Mouse (Mus musculus) limb, embryonic 12.5 days (tissue): ENCODE measurements around the gene Inafm2. TPM values are rescaled to one million over a fixed set of nuclear protein-coding genes. Genes with fewer than 3 reads are reported as not detected.
A peak's percentile ranks its signal among the peaks of the same experiment; 100 is the strongest.

Experiments used
- ATAC-seq: fragments of 200-750 bp; cut with Nextera tagmentation; 2 replicates; pipeline ENCODE4 v1.8.0; 2017; ENCODE audit warnings: low read depth, moderate TSS enrichment; ENCODE audit not compliant: insufficient number of reproducible peaks, insufficient read depth, low FRiP score, low TSS enrichment
- H3K27ac ChIP-seq: fragments of 300-500 bp; sonication (generic); 2 replicates; pipeline ENCODE4 v1.5.1; 2016; ENCODE audit warnings: mild to moderate bottlenecking, moderate library complexity
- H3K27me3 ChIP-seq: fragments of 300-500 bp; sonication (generic); 2 replicates; pipeline ENCODE4 v1.6.1; 2016; ENCODE audit warnings: mild to moderate bottlenecking, moderate library complexity
- H3K36me3 ChIP-seq: fragments of 300-500 bp; sonication (generic); 2 replicates; pipeline ENCODE4 v1.6.1; 2016; ENCODE audit warnings: mild to moderate bottlenecking, moderate library complexity
- H3K4me1 ChIP-seq: fragments of 300-500 bp; sonication (generic); replicated peaks from 2 replicates; pipeline ENCODE4 v1.6.1; 2016
- H3K4me2 ChIP-seq: fragments of 300-500 bp; sonication (generic); 2 replicates; pipeline ENCODE4 v1.6.1; 2016; ENCODE audit warnings: mild to moderate bottlenecking, moderate library complexity
- H3K4me3 ChIP-seq: fragments of 300-500 bp; sonication (generic); replicated peaks from 2 replicates; pipeline ENCODE4 v1.5.1; 2016; ENCODE audit warnings: mild to moderate bottlenecking
- H3K9ac ChIP-seq: fragments of 300-500 bp; sonication (generic); replicated peaks from 2 replicates; pipeline ENCODE4 v1.6.1; 2016; ENCODE audit warnings: mild to moderate bottlenecking, moderate library complexity
- H3K9me3 ChIP-seq: fragments of 300-500 bp; sonication (generic); 2 replicates; pipeline ENCODE4 v1.6.1; 2016; ENCODE audit warnings: mild to moderate bottlenecking, moderate library complexity
- WGBS: fragments of 180-500 bp; shearing (Covaris S2); methylation state at CpG from one replicate; pipeline ENCODE4 v1.1.7; 2016; 5-methylcytosine and 5-hydroxymethylcytosine counted together
- polyA plus RNA-seq: library from polyadenylated mRNA; unstranded; fragments of >200 nt; fragmentation: Nextera tagmentation; extraction: Ambion mirVana; gene quantifications from 2 replicates; pipeline ENCODE4 v1.2.1, GENCODE M21; 2016

Gene Inafm2
- polyA plus RNA-seq, 1 experiment from 2014 or later: 21.3 TPM

GRCm38 (mm10) chr2:118727911-118728310, 17.6 kb upstream of the Inafm2 start:
- Histone ChIP-seq H3K4me3 (no peak overlapping the region), H3K9ac (no peak overlapping the region), H3K27me3 (peaks cover 64% of the 10 kb centered on the region), H3K4me1 (peaks cover 26% of the 10 kb centered on the region), H3K27ac (no peak overlapping the region), H3K36me3 (no peaks in the 10 kb centered on the region), H3K4me2 (peak overlapping the region; percentile 34; the same call in 1 of the 2 replicates), H3K9me3 (no peaks in the 10 kb centered on the region)
- no peak for ATAC-seq
- 16% methylated on average over 9 of the region's 9 CpGs for WGBS

- Histone ChIP-seq H3K27me3 (peaks cover 62% of the 10 kb centered on the region), H3K9me3 (no peaks in the 10 kb centered on the region), H3K4me2 (peak within 1 kb of the TSS; percentile 34), H3K36me3 (no peaks in the 10 kb centered on the region), H3K27ac (no peak within 1 kb of the TSS), H3K9ac (no peak within 1 kb of the TSS), H3K4me3 (no peak within 1 kb of the TSS), H3K4me1 (peaks cover 23% of the 10 kb centered on the region)
- no peak for ATAC-seq
- WGBS: 13% methylated on average over 7 of the region's 7 CpGs
Observed at GRCm38 (mm10) chr2:118728337-118728736, 17.2 kb upstream of the Inafm2 start, which contains the start of gene Plcb2. Gene Plcb2, minus strand, starts transcription at chr2:118728438.

GRCm38 (mm10) chr2:118729194-118729593, 16.4 kb upstream of the Inafm2 start:
- H3K4me3 ChIP-seq: no peak overlapping the region
- H3K36me3 ChIP-seq: no peaks in the 10 kb centered on the region
- H3K4me2 ChIP-seq: no peak overlapping the region
- ATAC-seq: no peak
- peaks cover 58% of the 10 kb centered on the region for H3K27me3 ChIP-seq
- 42% methylated on average over 4 of the region's 4 CpGs for WGBS
- no peak overlapping the region for H3K9ac ChIP-seq
- no peaks in the 10 kb centered on the region for H3K9me3 ChIP-seq
- peaks cover 23% of the 10 kb centered on the region for H3K4me1 ChIP-seq
- no peak overlapping the region for H3K27ac ChIP-seq

- ATAC-seq: no peak
- H3K9ac ChIP-seq: no peak overlapping the region
- no peaks in the 10 kb centered on the region for H3K9me3 ChIP-seq
- H3K27me3 ChIP-seq: peaks cover 62% of the 10 kb centered on the region
- WGBS: 28% methylated on average over 8 of the region's 8 CpGs
- no peaks in the 10 kb centered on the region for H3K36me3 ChIP-seq
- no peak overlapping the region for H3K27ac ChIP-seq
- no peak overlapping the region for H3K4me3 ChIP-seq
- peaks cover 23% of the 10 kb centered on the region for H3K4me1 ChIP-seq
- no peak overlapping the region for H3K4me2 ChIP-seq
Observed at GRCm38 (mm10) chr2:118729816-118730621, 15.5 kb upstream of the Inafm2 start.

- H3K27me3 ChIP-seq: peaks cover 64% of the 10 kb centered on the region
- H3K9me3 ChIP-seq: no peaks in the 10 kb centered on the region
- WGBS: 0% methylated on average over 3 of the region's 3 CpGs
- H3K4me2 ChIP-seq: no peak overlapping the region
- no peaks in the 10 kb centered on the region for H3K36me3 ChIP-seq
- H3K4me1 ChIP-seq: peaks cover 23% of the 10 kb centered on the region
- no peak for ATAC-seq
- H3K27ac ChIP-seq: no peak overlapping the region
- no peak overlapping the region for H3K9ac ChIP-seq
- no peak overlapping the region for H3K4me3 ChIP-seq
Observed at GRCm38 (mm10) chr2:118730622-118730915, 15.0 kb upstream of the Inafm2 start.

GRCm38 (mm10) chr2:118731981-118732380, 13.6 kb upstream of the Inafm2 start:
- Histone ChIP-seq H3K36me3 (no peaks in the 10 kb centered on the region), H3K4me3 (no peak overlapping the region), H3K27me3 (peaks cover 62% of the 10 kb centered on the region), H3K9me3 (no peaks in the 10 kb centered on the region), H3K9ac (no peak overlapping the region), H3K27ac (no peak overlapping the region), H3K4me1 (peaks cover 23% of the 10 kb centered on the region), H3K4me2 (no peak overlapping the region)
- WGBS: 86% methylated on average over 5 of the region's 5 CpGs
- no peak for ATAC-seq

GRCm38 (mm10) chr2:118733341-118733740, 12.2 kb upstream of the Inafm2 start:
- H3K27me3 ChIP-seq: peaks cover 51% of the 10 kb centered on the region
- H3K9ac ChIP-seq: no peak overlapping the region
- H3K4me1 ChIP-seq: peaks cover 15% of the 10 kb centered on the region
- no peak overlapping the region for H3K27ac ChIP-seq
- no peak overlapping the region for H3K4me2 ChIP-seq
- ATAC-seq: no peak
- no peak overlapping the region for H3K4me3 ChIP-seq
- H3K36me3 ChIP-seq: no peaks in the 10 kb centered on the region
- 38% methylated on average over 5 of the region's 5 CpGs for WGBS
- no peaks in the 10 kb centered on the region for H3K9me3 ChIP-seq

GRCm38 (mm10) chr2:118740341-118740740, 5.2 kb upstream of the Inafm2 start:
- Histone ChIP-seq H3K27ac (no peak overlapping the region), H3K36me3 (no peaks in the 10 kb centered on the region), H3K9me3 (no peaks in the 10 kb centered on the region), H3K27me3 (peaks cover 41% of the 10 kb centered on the region), H3K4me1 (peaks cover 7% of the 10 kb centered on the region), H3K4me2 (no peak overlapping the region), H3K4me3 (no peak overlapping the region), H3K9ac (no peak overlapping the region)
- ATAC-seq: no peak
- WGBS: 67% methylated on average over 3 of the region's 3 CpGs

- H3K36me3 ChIP-seq: no peaks in the 10 kb centered on the region
- no peak overlapping the region for H3K4me2 ChIP-seq
- H3K4me1 ChIP-seq: peaks cover 7% of the 10 kb centered on the region
- ATAC-seq: no peak
- no peaks in the 10 kb centered on the region for H3K9me3 ChIP-seq
- H3K9ac ChIP-seq: no peak overlapping the region
- no peak overlapping the region for H3K4me3 ChIP-seq
- H3K27ac ChIP-seq: no peak overlapping the region
- peaks cover 38% of the 10 kb centered on the region for H3K27me3 ChIP-seq
- WGBS: 53% methylated on average over 9 of the region's 9 CpGs
Observed at GRCm38 (mm10) chr2:118741183-118741582, 4.4 kb upstream of the Inafm2 start.

- H3K27ac ChIP-seq: no peak overlapping the region
- peaks cover 28% of the 10 kb centered on the region for H3K4me1 ChIP-seq
- peaks cover 38% of the 10 kb centered on the region for H3K27me3 ChIP-seq
- no peak overlapping the region for H3K4me2 ChIP-seq
- H3K36me3 ChIP-seq: no peaks in the 10 kb centered on the region
- H3K9me3 ChIP-seq: no peaks in the 10 kb centered on the region
- 25% methylated on average over 8 of the region's 8 CpGs for WGBS
- ATAC-seq: no peak
- no peak overlapping the region for H3K9ac ChIP-seq
- no peak overlapping the region for H3K4me3 ChIP-seq
Observed at GRCm38 (mm10) chr2:118743261-118743943, 2.2 kb upstream of the Inafm2 start.

GRCm38 (mm10) chr2:118744621-118745020, 937 bp upstream of the Inafm2 start:
- peak overlapping the region; percentile 95 for H3K4me3 ChIP-seq
- H3K27ac ChIP-seq: no peak overlapping the region
- peaks cover 41% of the 10 kb centered on the region for H3K4me1 ChIP-seq
- 8% methylated on average over 7 of the region's 7 CpGs for WGBS
- H3K4me2 ChIP-seq: peak overlapping the region; percentile 97
- peaks cover 35% of the 10 kb centered on the region for H3K27me3 ChIP-seq
- no peaks in the 10 kb centered on the region for H3K9me3 ChIP-seq
- no peaks in the 10 kb centered on the region for H3K36me3 ChIP-seq
- H3K9ac ChIP-seq: no peak overlapping the region
- ATAC-seq: no peak
